Mouse (Mus musculus): ENCODE results near the gene Epha5. TPM values are rescaled to one million over a fixed set of nuclear protein-coding genes. Genes with fewer than 3 reads are reported as not detected.
A peak's percentile ranks its signal among the peaks of the same experiment; 100 is the strongest.

The Epha5 gene
- total RNA-seq, 2 experiments from 2014 or later = 122 to 134 TPM

DNA sequence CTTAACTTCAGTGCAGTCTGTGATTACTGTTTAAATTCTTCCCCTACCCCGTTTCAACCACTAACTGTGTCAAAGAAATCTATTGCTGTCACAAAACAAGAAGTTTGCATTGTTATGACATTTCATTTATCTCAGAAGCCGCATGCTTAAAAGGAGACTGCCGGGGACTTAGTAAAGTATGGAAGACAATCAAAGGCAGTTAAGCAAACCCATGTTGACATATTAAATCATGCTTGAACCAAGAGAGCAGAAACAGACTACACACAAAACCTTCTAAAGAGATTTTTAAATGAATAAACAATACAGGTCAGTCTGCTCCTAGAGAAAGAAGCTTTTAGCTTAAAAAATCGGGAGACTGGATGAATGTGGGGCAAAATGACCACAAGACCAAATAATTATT is 97.0 kb downstream of the Epha5 start:
- DNase-seq (ENCODE audit: low spot score in 2 of 2) = no peak
- intact Hi-C loops (cut with DNase I) = no loop called here

DNA sequence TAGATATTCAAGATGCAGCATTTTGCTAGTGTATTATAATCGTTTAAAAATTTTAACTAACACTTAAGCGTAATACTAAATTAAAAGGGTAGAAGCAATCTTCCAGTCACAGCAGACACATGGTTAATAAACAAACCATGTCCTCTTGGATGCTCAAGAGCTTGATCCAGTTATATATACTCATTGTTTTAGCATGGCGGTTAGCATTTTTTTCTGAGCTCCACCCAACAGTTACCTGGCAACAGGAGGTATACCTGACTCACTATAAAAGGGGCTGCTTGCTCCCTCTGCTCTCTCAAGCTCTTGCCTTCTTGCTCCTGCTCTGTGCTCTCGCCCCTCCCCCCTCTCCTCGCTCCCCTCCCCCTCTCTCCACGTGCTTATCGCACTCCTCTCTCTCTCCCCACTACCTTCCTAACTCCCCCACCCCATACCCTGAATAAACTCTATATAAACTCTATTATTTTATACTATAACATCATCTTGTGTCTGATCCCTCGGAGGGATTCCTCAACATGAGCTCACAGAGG is 98.3 kb downstream of the Epha5 start:
- intact Hi-C loops (cut with DNase I) = no loop called here

DNA sequence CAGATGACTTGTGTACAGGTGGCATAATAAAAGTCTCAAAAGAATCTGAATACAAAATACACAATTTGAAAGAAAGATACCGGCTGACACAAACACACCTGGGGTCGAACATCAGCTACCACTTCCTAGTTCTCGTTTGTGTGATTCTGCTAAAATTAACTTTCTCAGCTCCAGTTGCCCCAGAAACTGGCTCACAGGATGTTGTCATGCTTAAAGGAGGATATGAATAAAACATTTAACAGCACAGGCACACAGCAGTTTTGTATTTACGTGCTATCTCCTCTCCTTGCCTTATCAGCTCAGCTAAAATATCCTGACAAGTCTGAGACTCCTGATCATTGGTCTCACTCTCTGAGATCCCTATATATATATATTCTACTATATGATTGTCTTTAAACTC is 99.3 kb downstream of the Epha5 start:
- intact Hi-C loops (cut with DNase I) = no loop called here
- DNase-seq (ENCODE audit: low spot score in 2 of 2) = peak in 1 of 2 experiments; percentile 44

More for the DNA sequence above, 98.3 kb downstream of the Epha5 start:
- no peak for DNase-seq (ENCODE audit: low spot score in 2 of 2)

- intact Hi-C loops (cut with DNase I) = no loop called here
- DNase-seq (ENCODE audit: low spot score in 2 of 2) = no peak
These were observed 103.6 kb downstream of the Epha5 start for GRCm38 (mm10) chr5:84313619-84314018.

- no peak for DNase-seq (ENCODE audit: low spot score in 2 of 2)
- intact Hi-C loops (cut with DNase I) = no loop called here
These were observed 118.1 kb downstream of the Epha5 start for GRCm38 (mm10) chr5:84298878-84299736.

GRCm38 (mm10) chr5:84289429-84289977 is 127.7 kb downstream of the Epha5 start:
- intact Hi-C loops (cut with DNase I) = no loop called here
- no peak for DNase-seq (ENCODE audit: low spot score in 2 of 2)

DNA sequence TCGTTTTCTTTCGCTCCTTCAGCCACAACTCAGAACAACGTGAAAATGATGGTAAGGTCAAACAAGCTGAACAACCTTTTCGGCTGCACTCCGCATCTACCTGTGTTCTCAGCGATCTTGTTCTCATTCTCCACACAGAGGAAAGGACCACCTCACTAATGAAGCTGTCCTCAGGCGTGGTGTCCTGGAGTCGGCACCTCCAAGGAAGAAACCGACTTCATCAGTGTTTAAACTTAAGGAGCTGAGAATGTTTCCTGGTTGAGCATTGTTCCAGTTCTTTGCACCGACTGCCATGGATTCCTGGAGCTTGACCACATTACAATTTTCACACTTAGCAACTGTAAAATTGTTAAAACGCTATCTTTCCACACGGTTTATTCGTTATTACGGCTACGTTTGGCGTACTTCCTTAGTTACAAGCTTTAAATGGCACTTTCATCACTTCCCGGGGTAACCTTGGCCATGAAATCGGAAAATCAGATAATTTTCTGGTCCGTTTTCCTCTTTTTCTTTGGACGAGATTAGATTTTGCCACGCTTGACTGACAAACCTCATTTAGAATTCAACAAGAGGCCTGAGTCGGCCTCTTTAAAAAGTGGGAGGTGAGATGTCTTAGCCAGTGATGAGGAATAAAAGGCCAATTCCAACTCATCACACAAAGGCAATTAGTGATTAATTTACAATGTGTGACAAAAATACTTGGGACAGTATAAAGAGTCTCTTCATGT is 135.7 kb downstream of the Epha5 start:
- no peak for DNase-seq (ENCODE audit: low spot score in 2 of 2)
- intact Hi-C loops (cut with DNase I) = no loop called here

- intact Hi-C loops (cut with DNase I) = no loop called here
- no peak for DNase-seq (ENCODE audit: low spot score in 2 of 2)
These were observed 140.2 kb downstream of the Epha5 start for GRCm38 (mm10) chr5:84276996-84277395.

DNA sequence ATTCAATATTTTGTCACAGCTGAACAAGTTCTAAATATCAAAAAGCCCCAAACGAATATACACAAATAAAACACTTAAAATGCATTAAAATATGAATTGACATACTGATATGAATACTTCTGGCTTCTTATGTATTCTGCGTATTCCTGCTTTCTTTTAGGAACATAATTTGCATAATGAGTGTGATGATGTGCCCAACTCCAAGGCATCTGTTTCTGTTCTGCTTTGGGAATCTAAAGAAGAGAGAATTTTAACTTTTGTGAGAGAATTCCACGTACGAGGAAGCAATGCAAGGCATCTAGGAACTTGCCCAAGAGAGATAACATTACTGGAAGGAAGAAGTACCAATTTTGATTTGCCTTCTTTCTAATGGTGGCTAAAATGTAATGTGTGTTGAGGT is 151.8 kb downstream of the Epha5 start:
- peak in 1 of 2 experiments; percentile 26 for DNase-seq (ENCODE audit: low spot score in 2 of 2)
- intact Hi-C loops (cut with DNase I) = no loop called here

GRCm38 (mm10) chr5:84263999-84264398 is 153.2 kb downstream of the Epha5 start:
- intact Hi-C loops (cut with DNase I) = no loop called here
- no peak for DNase-seq (ENCODE audit: low spot score in 2 of 2)

- DNase-seq (ENCODE audit: low spot score in 2 of 2) = no peak
- intact Hi-C loops (cut with DNase I) = no loop called here
These were observed 187.2 kb downstream of the Epha5 start for GRCm38 (mm10) chr5:84229971-84230370.

DNA sequence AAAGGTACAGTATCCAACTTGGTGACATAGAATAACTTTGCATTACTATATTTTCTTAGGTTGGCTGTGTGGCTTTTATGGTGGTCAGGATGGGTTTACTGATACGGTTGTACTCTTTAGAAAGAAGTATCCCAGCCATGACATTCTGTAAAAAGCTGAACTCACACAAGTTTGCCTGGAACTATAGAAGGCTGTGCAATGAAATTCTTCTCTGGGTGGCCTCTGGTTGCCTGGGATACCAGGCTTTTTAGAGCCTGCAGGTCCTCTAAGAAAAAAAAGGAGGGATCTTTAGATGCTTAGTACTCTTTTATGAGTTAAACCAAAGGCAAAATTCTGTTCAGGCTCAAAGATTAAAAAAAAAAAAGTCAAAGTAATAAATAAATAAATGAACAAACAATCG is 208.6 kb downstream of the Epha5 start:
- intact Hi-C loops (cut with DNase I) = no loop called here
- no peak for DNase-seq (ENCODE audit: low spot score in 2 of 2)

- intact Hi-C loops (cut with DNase I) = no loop called here
- DNase-seq (ENCODE audit: low spot score in 2 of 2) = no peak
These were observed 223.8 kb downstream of the Epha5 start for GRCm38 (mm10) chr5:84193348-84193747.

- intact Hi-C loops (cut with DNase I) = no loop called here
- no peak for DNase-seq (ENCODE audit: low spot score in 2 of 2)
These were observed 233.0 kb downstream of the Epha5 start for GRCm38 (mm10) chr5:84184189-84184588.

- DNase-seq (ENCODE audit: low spot score in 2 of 2) = peak; percentile 41 to 49
- intact Hi-C loops (cut with DNase I) = no loop called here
These were observed 264.1 kb downstream of the Epha5 start for GRCm38 (mm10) chr5:84153095-84153494.

- no peak for DNase-seq (ENCODE audit: low spot score in 2 of 2)
These were observed 275.0 kb downstream of the Epha5 start for GRCm38 (mm10) chr5:84142138-84142537.

GRCm38 (mm10) chr5:84095947-84096346 is 321.2 kb downstream of the Epha5 start:
- intact Hi-C loops (cut with DNase I) = no loop called here

More at GRCm38 (mm10) chr5:84142138-84142537, 275.0 kb downstream of the Epha5 start:
- intact Hi-C loops (cut with DNase I) = no loop called here

DNA sequence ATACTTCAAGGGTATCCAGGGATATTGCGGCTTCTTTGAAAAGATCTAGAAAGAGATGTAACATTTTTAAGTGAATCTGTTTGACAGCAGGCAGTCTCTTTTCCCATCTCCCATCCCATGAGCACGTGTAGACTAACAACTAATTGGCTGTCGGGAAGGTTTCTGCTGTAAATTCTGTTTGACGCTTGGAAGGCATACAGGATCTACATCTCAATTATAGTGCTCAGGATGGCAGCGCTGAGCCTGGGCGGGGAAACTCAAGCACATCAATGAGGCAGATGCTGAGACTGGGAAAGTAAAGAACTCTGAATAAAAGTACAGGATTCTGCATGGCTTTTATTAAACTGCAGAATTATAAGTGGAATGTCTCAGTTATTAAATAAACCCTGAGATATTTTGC is 335.9 kb downstream of the Epha5 start:
- DNase-seq (ENCODE audit: low spot score in 2 of 2) = no peak
- intact Hi-C loops (cut with DNase I) = no loop called here

More at GRCm38 (mm10) chr5:84095947-84096346, 321.2 kb downstream of the Epha5 start:
- DNase-seq (ENCODE audit: low spot score in 2 of 2) = peak; percentile 16 to 41

- no peak for DNase-seq (ENCODE audit: low spot score in 2 of 2)
- intact Hi-C loops (cut with DNase I) = no loop called here
These were observed 346.2 kb downstream of the Epha5 start for GRCm38 (mm10) chr5:84070976-84071375.

- intact Hi-C loops (cut with DNase I) = no loop called here
- DNase-seq (ENCODE audit: low spot score in 2 of 2) = no peak
These were observed 363.3 kb downstream of the Epha5 start for GRCm38 (mm10) chr5:84053880-84054279.
